Mouse (Mus musculus) hindbrain, postnatal 0 days (tissue): ENCODE results near the gene Polr1a. TPM values are rescaled to one million over a fixed set of nuclear protein-coding genes. Genes with fewer than 3 reads are reported as not detected.
"Not testable (repeated sequence)": the region's sequence is repeated elsewhere in the genome, so short reads cannot be mapped to it uniquely, and the experiment has no call there.

Experiments used
- ATAC-seq: fragments of 200-750 bp; cut with Nextera tagmentation; 2 replicates; pipeline ENCODE4 v1.8.0; 2017; ENCODE audit warnings: mild to moderate bottlenecking, moderate TSS enrichment, moderate library complexity
- DNase-seq: peaks from one replicate; pipeline ENCODE4 v3.0.0-alpha.2; 2015; ENCODE audit warnings: low spot score
- H3K27ac ChIP-seq: fragments of 300-500 bp; sonication (generic); 2 replicates; pipeline ENCODE4 v1.5.1; 2014; ENCODE audit warnings: mild to moderate bottlenecking
- H3K27me3 ChIP-seq: fragments of 300-500 bp; sonication (generic); 2 replicates; pipeline ENCODE4 v1.6.1; 2014; ENCODE audit warnings: low read length, mixed read lengths; ENCODE audit not compliant: insufficient read depth
- H3K36me3 ChIP-seq: fragments of 300-500 bp; sonication (generic); 2 replicates; pipeline ENCODE4 v1.6.1; 2014; ENCODE audit warnings: low read length, mixed read lengths; ENCODE audit not compliant: insufficient read depth
- H3K4me1 ChIP-seq: fragments of 300-500 bp; sonication (generic); 2 replicates; pipeline ENCODE4 v1.6.1; 2014; ENCODE audit warnings: antibody characterized with exemption, low read length, mixed read lengths; ENCODE audit not compliant: insufficient read depth
- H3K4me2 ChIP-seq: fragments of 300-500 bp; sonication (generic); 2 replicates; pipeline ENCODE4 v1.6.1; 2014; ENCODE audit warnings: low read depth, mild to moderate bottlenecking, low read length, moderate library complexity, mixed read lengths
- H3K4me3 ChIP-seq: fragments of 300-500 bp; sonication (generic); 2 replicates; pipeline ENCODE4 v1.5.1; 2014; ENCODE audit warnings: low read length
- H3K9ac ChIP-seq: fragments of 300-500 bp; sonication (generic); replicated peaks from 2 replicates; pipeline ENCODE4 v1.6.1; 2014; ENCODE audit warnings: mild to moderate bottlenecking, low read length, moderate library complexity, mixed read lengths
- H3K9me3 ChIP-seq: fragments of 300-500 bp; sonication (generic); 2 replicates; pipeline ENCODE4 v1.6.1; 2016; ENCODE audit warnings: low read length, mixed read lengths
- CTCF ChIP-seq: IDR thresholded peaks from 2 replicates; pipeline ENCODE4 v1.5.1; 2016; ENCODE audit warnings: antibody characterized with exemption, control low read depth, low read depth
- WGBS: fragments of 180-500 bp; shearing (Covaris S2); extraction: QIAGEN DNeasy Blood & Tissue Kit; methylation state at CpG from one replicate; pipeline ENCODE4 v1.1.7; 2014; 5-methylcytosine and 5-hydroxymethylcytosine counted together
- polyA plus RNA-seq: library from polyadenylated mRNA; unstranded; fragments of >200 nt; fragmentation: Nextera tagmentation; extraction: Ambion mirVana; gene quantifications from 2 replicates; pipeline ENCODE4 v1.2.1, GENCODE M21; 2015
- total RNA-seq: library from RNA; depleted of rRNA; stranded (reverse); fragments of >200 nt; gene quantifications from 2 replicates; pipeline ENCODE4 v1.2.3, GENCODE M21; 2014

Gene Polr1a
- total and polyA plus RNA-seq, 2 experiments from 2014 or later = 15.0 to 22.3 TPM

- Histone ChIP-seq H3K9me3 (no peaks in the 10 kb centered on the region), H3K4me2 (peak overlapping the region; percentile 64), H3K9ac (peak overlapping the region; percentile 66), H3K27me3 (no peaks in the 10 kb centered on the region), H3K4me1 (no peaks in the 10 kb centered on the region), H3K27ac (no peak overlapping the region), H3K36me3 (peaks cover 27% of the 10 kb centered on the region), H3K4me3 (peak overlapping the region; percentile 79)
- WGBS = 11% methylated on average over 4 of the region's 4 CpGs
- no peak for TF ChIP-seq CTCF
- DNase-seq (no peak), ATAC-seq (no peak)
Measured at GRCm38 (mm10) chr6:71907702-71908235, 1.1 kb upstream of the Polr1a start.

GRCm38 (mm10) chr6:71909384-71909783 is 531 bp downstream of the Polr1a start:
- peak; percentile 25 for ATAC-seq
- 26% methylated on average over 10 of the region's 10 CpGs for WGBS
- Histone ChIP-seq H3K27me3 (no peaks in the 10 kb centered on the region), H3K4me2 (peak overlapping the region; percentile 64), H3K36me3 (peaks cover 16% of the 10 kb centered on the region), H3K9ac (peak overlapping the region; percentile 66; the same call in 1 of the 2 replicates), H3K4me3 (peak overlapping the region; percentile 79), H3K27ac (peak overlapping the region; percentile 75; the same call in 1 of the 2 replicates), H3K9me3 (no peaks in the 10 kb centered on the region), H3K4me1 (no peaks in the 10 kb centered on the region)
- no peak for DNase-seq
- TF ChIP-seq CTCF = no peak

- no peak; the same call in 1 of the 2 replicates for TF ChIP-seq CTCF
- ATAC-seq = no peak
- Histone ChIP-seq H3K36me3 (peaks cover 13% of the 10 kb centered on the region), H3K4me1 (no peaks in the 10 kb centered on the region), H3K4me2 (peak overlapping the region; percentile 64), H3K27me3 (no peaks in the 10 kb centered on the region), H3K4me3 (peak overlapping the region; percentile 79), H3K27ac (no peak overlapping the region), H3K9ac (no peak overlapping the region), H3K9me3 (no peaks in the 10 kb centered on the region)
- DNase-seq = no peak
- 78% methylated on average over 6 of the region's 6 CpGs for WGBS
Measured at GRCm38 (mm10) chr6:71909840-71910239, 987 bp downstream of the Polr1a start.

- DNase-seq = no peak
- H3K27me3 ChIP-seq = no peaks in the 10 kb centered on the region
- H3K4me2 ChIP-seq = no peak overlapping the region
- peaks cover 8% of the 10 kb centered on the region for H3K36me3 ChIP-seq
- no peak for ATAC-seq
- no peak overlapping the region for H3K27ac ChIP-seq
- no peak for TF ChIP-seq CTCF
- WGBS = 81% methylated on average over 5 of the region's 5 CpGs
- no peak overlapping the region for H3K9ac ChIP-seq
- no peak overlapping the region for H3K4me3 ChIP-seq
- no peaks in the 10 kb centered on the region for H3K4me1 ChIP-seq
- no peaks in the 10 kb centered on the region for H3K9me3 ChIP-seq
Measured at GRCm38 (mm10) chr6:71911686-71912450, 3.0 kb downstream of the Polr1a start.

GRCm38 (mm10) chr6:71920752-71921151 is 11.9 kb downstream of the Polr1a start:
- H3K9ac ChIP-seq = no peak overlapping the region
- H3K4me3 ChIP-seq = no peak overlapping the region
- TF ChIP-seq CTCF = no peak
- H3K27ac ChIP-seq = no peak overlapping the region
- H3K4me1 ChIP-seq = no peaks in the 10 kb centered on the region
- 93% methylated on average over 7 of the region's 7 CpGs for WGBS
- peaks cover 72% of the 10 kb centered on the region for H3K36me3 ChIP-seq
- H3K4me2 ChIP-seq = no peak overlapping the region
- no peak for DNase-seq
- no peaks in the 10 kb centered on the region for H3K9me3 ChIP-seq
- H3K27me3 ChIP-seq = no peaks in the 10 kb centered on the region
- ATAC-seq = no peak

- H3K36me3 ChIP-seq = peaks cover 58% of the 10 kb centered on the region
- not testable (repeated sequence) for ATAC-seq, H3K27ac ChIP-seq, H3K4me1 ChIP-seq, H3K9me3 ChIP-seq, H3K4me3 ChIP-seq, H3K4me2 ChIP-seq, H3K9ac ChIP-seq, DNase-seq, H3K27me3 ChIP-seq
- 90% methylated on average over 5 of the region's 5 CpGs for WGBS
Measured at GRCm38 (mm10) chr6:71925233-71925632, 16.4 kb downstream of the Polr1a start.

- Histone ChIP-seq H3K27ac (no peak overlapping the region), H3K9me3 (no peaks in the 10 kb centered on the region), H3K27me3 (no peaks in the 10 kb centered on the region), H3K36me3 (peaks cover 52% of the 10 kb centered on the region), H3K4me2 (no peak overlapping the region), H3K9ac (no peak overlapping the region), H3K4me1 (no peaks in the 10 kb centered on the region), H3K4me3 (no peak overlapping the region)
- ATAC-seq (peak; percentile 74), DNase-seq (peak; percentile 80)
- peak; percentile 83 for TF ChIP-seq CTCF
Measured at GRCm38 (mm10) chr6:71927911-71928310, 19.1 kb downstream of the Polr1a start.
